Mouse (Mus musculus): ENCODE results near the gene Mst1r.

DNA sequence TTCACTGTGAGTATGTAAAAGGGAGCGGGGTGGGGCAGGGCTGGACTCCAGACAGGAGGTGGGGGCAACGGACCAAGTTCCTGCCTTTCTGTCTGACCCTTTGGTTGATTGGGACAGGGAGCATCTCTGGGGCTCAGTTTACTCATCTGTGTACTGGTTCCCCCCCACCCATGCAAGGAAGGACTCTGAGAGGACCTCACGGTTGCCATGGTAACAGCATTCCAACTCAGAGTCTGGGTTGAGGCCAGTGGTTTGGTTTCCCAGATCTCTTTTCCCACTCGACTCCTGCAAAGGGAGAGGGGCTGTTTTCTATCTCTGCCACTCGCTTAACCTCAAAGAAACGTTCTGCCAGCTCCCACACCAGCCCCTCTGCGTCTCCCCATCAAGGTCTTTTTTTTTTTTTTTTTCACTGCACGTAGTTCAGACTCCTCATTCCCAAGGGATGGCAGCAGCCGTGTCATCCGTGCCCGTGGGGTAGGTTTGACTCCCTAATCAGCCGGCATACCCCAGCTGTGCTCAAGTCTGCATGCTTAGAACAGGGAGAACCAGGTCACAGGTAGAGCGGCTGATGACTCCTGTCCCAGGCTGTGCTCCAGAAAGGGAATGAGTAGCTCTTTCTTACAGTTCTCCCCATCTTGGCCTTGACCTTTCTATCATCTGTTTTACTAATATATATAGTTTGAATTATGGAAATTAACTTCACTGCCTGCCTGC, 11.4 kb downstream of the Mst1r start:
- TF ChIP-seq CTCF (conservative IDR thresholded peaks at IDR 0.05; ENCODE audit: insufficient read depth, insufficient read length, low read depth, low read length) (no peak), POLR2A (IDR thresholded peaks at IDR 0.05; ENCODE audit: low read depth, low read length) (no peak)
